Mouse (Mus musculus) kidney, adult 8-10 months (tissue): ENCODE measurements around the gene Cbarp.

Source experiments
- DNase-seq, 2 experiments: peaks; one replicate each; pipeline ENCODE4 v3.0.0; 2022

Cbarp gene

DNA sequence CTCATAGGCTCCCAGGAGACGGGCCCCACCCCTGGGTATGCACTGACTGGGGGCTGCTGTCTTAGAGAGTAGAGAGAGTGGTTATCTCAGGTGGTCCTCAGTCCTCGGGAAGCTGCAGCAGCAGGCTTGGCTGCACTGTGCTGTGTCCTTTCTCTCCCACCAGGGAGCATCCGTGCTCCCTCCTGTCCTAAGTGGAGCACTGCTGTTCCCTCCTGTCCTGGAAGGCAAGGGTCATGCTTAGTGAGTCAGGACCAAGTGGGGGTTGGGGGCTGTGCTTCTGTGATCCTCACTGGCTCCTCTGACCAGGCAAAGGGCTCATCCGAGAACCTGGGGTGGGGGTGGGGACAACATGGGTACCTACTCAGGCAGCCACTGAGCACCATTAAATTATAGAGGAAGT lies 51.5 kb downstream of the Cbarp start:
- DNase-seq = peak in 1 of 2 experiments; percentile 51

DNA sequence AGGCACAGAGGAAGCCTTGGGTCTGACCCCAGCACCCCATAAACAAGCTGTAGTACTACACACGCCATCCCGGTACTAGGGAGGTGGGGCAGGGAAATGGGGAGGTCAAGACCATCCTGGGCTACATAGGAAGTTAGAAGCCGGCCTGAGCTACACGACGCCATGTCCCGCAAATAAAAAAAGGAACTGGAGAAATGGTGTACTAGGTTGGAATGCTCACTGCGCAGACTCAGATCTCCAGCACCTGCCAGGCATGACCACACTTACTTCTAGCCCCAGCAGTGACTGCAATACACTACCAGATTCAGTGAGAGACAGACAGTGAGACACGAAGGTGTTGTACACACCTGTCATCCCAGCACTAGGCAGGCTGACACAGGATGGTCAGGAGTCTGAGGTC lies 53.2 kb downstream of the Cbarp start:
- no peak for DNase-seq

DNA sequence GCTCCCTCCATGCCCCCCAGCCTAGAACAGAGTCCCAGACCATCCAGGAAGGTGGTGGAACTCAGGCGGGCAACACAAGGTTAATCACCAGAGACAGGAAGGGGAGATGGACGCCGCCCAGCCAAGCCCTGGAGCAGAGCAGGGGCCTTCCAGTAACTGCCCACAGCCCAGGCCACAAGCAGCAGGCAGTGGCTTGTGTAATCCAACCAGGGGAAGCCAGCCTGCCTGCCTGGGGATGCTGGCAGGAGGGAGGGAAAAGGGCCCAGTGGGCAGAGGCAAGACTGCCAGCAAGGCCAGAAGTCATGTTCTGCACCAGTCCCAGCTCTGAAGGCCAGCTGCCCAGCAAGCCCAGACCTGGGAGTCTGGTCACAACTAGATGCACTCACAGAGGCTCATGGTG lies 53.8 kb downstream of the Cbarp start:
- DNase-seq = no peak

DNA sequence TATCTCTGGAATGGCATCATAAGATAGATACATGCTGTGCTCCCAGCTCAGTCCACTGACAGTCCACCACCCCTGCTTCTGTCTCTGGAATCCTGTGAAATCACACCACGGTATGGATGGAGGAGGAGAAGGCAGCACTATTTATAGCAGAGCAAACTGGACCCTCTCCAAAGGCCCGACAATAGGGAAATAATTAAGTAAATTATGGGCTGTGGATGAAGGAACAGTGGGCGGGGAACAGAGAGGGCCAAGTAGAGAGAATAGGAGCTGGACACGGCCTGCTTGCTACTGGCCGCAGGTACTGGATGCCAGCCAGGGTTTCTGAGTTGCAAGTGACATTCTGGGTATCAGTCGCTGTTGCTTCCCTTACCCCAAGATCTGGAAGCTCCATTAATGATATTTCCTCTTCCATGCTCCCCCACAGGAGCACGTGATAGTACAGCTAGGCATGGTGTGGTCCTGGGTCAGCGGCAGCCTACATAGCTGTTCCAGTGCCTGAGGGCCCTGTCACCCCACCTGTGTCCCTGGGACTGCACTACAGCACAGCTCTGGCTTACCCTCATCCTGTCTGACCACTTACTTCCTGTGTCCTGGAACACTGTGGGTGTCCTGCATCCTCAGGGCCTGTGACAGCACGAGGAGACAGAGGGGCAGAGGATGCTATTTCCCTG lies 55.7 kb downstream of the Cbarp start:
- DNase-seq = peak; percentile 60 to 65

DNA sequence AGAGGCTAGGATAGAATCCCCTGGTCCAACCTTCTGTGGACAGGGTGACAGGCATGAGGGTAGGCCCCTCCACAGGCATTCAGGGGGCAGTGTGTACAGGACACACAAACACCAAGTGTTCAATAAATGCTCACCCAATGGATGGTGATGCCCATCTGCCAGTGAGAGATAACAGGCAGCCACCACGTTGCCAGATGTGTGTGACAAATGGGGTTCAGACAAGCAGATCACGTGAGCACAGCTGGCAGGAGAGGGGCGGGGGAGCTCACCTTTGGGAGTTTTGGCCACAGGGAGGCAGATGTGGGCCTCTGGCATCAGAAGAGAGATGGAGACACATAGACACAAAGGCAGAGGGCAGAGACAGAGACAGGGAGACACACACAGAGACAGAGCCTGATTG lies 59.6 kb downstream of the Cbarp start:
- no peak for DNase-seq
